Mouse (Mus musculus) MEL (cell line): ENCODE data around the gene Sowahb. TPM values are rescaled to one million over a fixed set of nuclear protein-coding genes. Genes with fewer than 3 reads are reported as not detected.

ENCODE experiments used
- DNase-seq: peaks from one replicate; pipeline ENCODE4 v3.0.0; 2011; ENCODE audit warnings: low read depth, low spot score
- H3K27ac ChIP-seq: 2 replicates; pipeline ENCODE4 v1.5.1; 2012; ENCODE audit warnings: low read depth, mild to moderate bottlenecking, control low read depth, low read length, moderate library complexity; ENCODE audit not compliant: control insufficient read depth
- H3K27me3 ChIP-seq, 2 experiments: fragments of 150-350 bp in 1 of 2; sonication (generic) in 1 of 2; 2 replicates each; pipeline ENCODE4 v1.6.1; 2012; ENCODE audit warnings: low read length in 2 of 2, mild to moderate bottlenecking in 2 of 2, improper control_type of control experiment in 1 of 2, moderate library complexity in 1 of 2; ENCODE audit not compliant: insufficient read depth in 2 of 2, control insufficient read depth in 1 of 2
- H3K36me3 ChIP-seq, 2 experiments: 2 replicates each; pipeline ENCODE4 v1.6.1; 2012 to 2014; ENCODE audit warnings: low read length in 2 of 2, improper control_type of control experiment in 1 of 2, inconsistent platforms in 1 of 2, mild to moderate bottlenecking in 1 of 2; ENCODE audit not compliant: insufficient read depth in 2 of 2, control insufficient read depth in 1 of 2
- H3K4me1 ChIP-seq, 2 experiments: fragments of 150-350 bp in 1 of 2; sonication (generic) in 1 of 2; 2 replicates each; pipeline ENCODE4 v1.6.1; 2012; ENCODE audit warnings: low read length in 2 of 2, improper control_type of control experiment in 1 of 2, mild to moderate bottlenecking in 1 of 2; ENCODE audit not compliant: insufficient read depth in 2 of 2, control insufficient read depth in 1 of 2
- H3K4me3 ChIP-seq, 2 experiments: fragments of 150-350 bp in 1 of 2; sonication (generic) in 1 of 2; 2 replicates each; pipeline ENCODE4 v1.5.1; 2012; ENCODE audit warnings: low read depth in 2 of 2, low read length in 2 of 2, mild to moderate bottlenecking in 2 of 2, moderate library complexity in 2 of 2, control low read depth in 1 of 2, improper control_type of control experiment in 1 of 2; ENCODE audit not compliant: control insufficient read depth in 1 of 2, insufficient read depth in 1 of 2
- H3K79me2 ChIP-seq: 2 replicates; pipeline ENCODE4 v1.6.1; 2012; ENCODE audit warnings: mild to moderate bottlenecking, low read length, moderate library complexity; ENCODE audit not compliant: control insufficient read depth, poor library complexity, insufficient read depth
- H3K9ac ChIP-seq: 2 replicates; pipeline ENCODE4 v1.6.1; 2012; ENCODE audit warnings: low read depth, mild to moderate bottlenecking, control low read depth, low read length, moderate library complexity; ENCODE audit not compliant: control insufficient read depth, poor library complexity, severe bottlenecking
- H3K9me3 ChIP-seq: fragments of 150-350 bp; sonication (generic); replicated peaks from 2 replicates; pipeline ENCODE4 v1.6.1; 2012; ENCODE audit warnings: mild to moderate bottlenecking, low read length, improper control_type of control experiment, moderate library complexity; ENCODE audit not compliant: insufficient read depth
- CHD2 ChIP-seq: IDR thresholded peaks from 2 replicates; pipeline ENCODE4 v1.6.1; 2011; ENCODE audit warnings: low read length, improper control_type of control experiment
- E2F4 ChIP-seq: IDR thresholded peaks from 2 replicates; pipeline ENCODE4 v1.6.1; 2011; ENCODE audit warnings: low read depth, low read length, improper control_type of control experiment, borderline replicate concordance
- EP300 ChIP-seq, 2 experiments: IDR thresholded peaks; 2 replicates each; pipeline ENCODE4 v1.6.1; 2011; ENCODE audit warnings: improper control_type of control experiment in 2 of 2, low read length in 2 of 2, low read depth in 1 of 2, mild to moderate bottlenecking in 1 of 2
- ETS1 ChIP-seq: IDR thresholded peaks from 2 replicates; pipeline ENCODE4 v1.6.1; 2012; ENCODE audit warnings: low read depth, mild to moderate bottlenecking, inconsistent platforms, low read length, improper control_type of control experiment, moderate library complexity
- GABPA ChIP-seq: IDR thresholded peaks from 2 replicates; pipeline ENCODE4 v1.6.1; 2012; ENCODE audit warnings: low read depth, mild to moderate bottlenecking, inconsistent platforms, low read length, improper control_type of control experiment, moderate library complexity
- GATA1 ChIP-seq: IDR thresholded peaks from 2 replicates; pipeline ENCODE4 v1.6.1; 2011; ENCODE audit warnings: low read depth, low read length, improper control_type of control experiment
- KAT2A ChIP-seq: conservative IDR thresholded peaks from 2 replicates; pipeline ENCODE4 v1.6.1; 2012; ENCODE audit warnings: low read depth, low read length, improper control_type of control experiment, inconsistent platforms
- MAFK ChIP-seq: IDR thresholded peaks from 2 replicates; pipeline ENCODE4 v1.6.1; 2011; ENCODE audit warnings: low read depth, mild to moderate bottlenecking, low read length, improper control_type of control experiment, borderline replicate concordance
- MAX ChIP-seq: IDR thresholded peaks from 2 replicates; pipeline ENCODE4 v1.6.1; 2011; ENCODE audit warnings: low read length, improper control_type of control experiment
- MAZ ChIP-seq: IDR thresholded peaks from 2 replicates; pipeline ENCODE4 v1.6.1; 2012; ENCODE audit warnings: low read depth, mild to moderate bottlenecking, inconsistent platforms, low read length, improper control_type of control experiment
- MEF2A ChIP-seq: IDR thresholded peaks from 2 replicates; pipeline ENCODE4 v1.6.1; 2014; ENCODE audit warnings: low read depth, mild to moderate bottlenecking, inconsistent platforms, low read length, improper control_type of control experiment; ENCODE audit not compliant: poor library complexity, insufficient replicate concordance, severe bottlenecking; ENCODE audit errors: extremely low read depth
- MYB ChIP-seq: IDR thresholded peaks from 2 replicates; pipeline ENCODE4 v1.6.1; 2011; ENCODE audit warnings: mild to moderate bottlenecking, low read depth, low read length, improper control_type of control experiment
- NELFE ChIP-seq: IDR thresholded peaks from 2 replicates; pipeline ENCODE4 v1.6.1; 2011; ENCODE audit warnings: low read depth, low read length, improper control_type of control experiment
- POLR2AphosphoS2 ChIP-seq: IDR thresholded peaks from 2 replicates; pipeline ENCODE4 v1.6.1; 2011; ENCODE audit warnings: low read length, improper control_type of control experiment
- POLR2AphosphoS5 ChIP-seq: IDR thresholded peaks from 2 replicates; pipeline ENCODE4 v1.6.1; 2012; ENCODE audit warnings: low read depth, borderline replicate concordance, mild to moderate bottlenecking, inconsistent platforms, low read length, moderate library complexity, mixed read lengths
- RAD21 ChIP-seq: IDR thresholded peaks from 2 replicates; pipeline ENCODE4 v1.6.1; 2011; ENCODE audit warnings: mild to moderate bottlenecking, low read depth, low read length, improper control_type of control experiment
- TBP ChIP-seq: IDR thresholded peaks from 2 replicates; pipeline ENCODE4 v1.8.0; 2011; ENCODE audit warnings: low read depth, low read length, improper control_type of control experiment
- TCF12 ChIP-seq: IDR thresholded peaks from 2 replicates; pipeline ENCODE4 v1.6.1; 2014; ENCODE audit warnings: low read depth, mild to moderate bottlenecking, inconsistent platforms, low read length, improper control_type of control experiment, moderate library complexity
- USF2 ChIP-seq, 2 experiments: IDR thresholded peaks; 2 replicates each; pipeline ENCODE4 v1.6.1; 2011 to 2012; ENCODE audit warnings: improper control_type of control experiment in 2 of 2, low read length in 2 of 2, borderline replicate concordance in 1 of 2, inconsistent platforms in 1 of 2, low read depth in 1 of 2, mild to moderate bottlenecking in 1 of 2; ENCODE audit not compliant: insufficient read depth in 1 of 2
- ZC3H11A ChIP-seq: IDR thresholded peaks from 2 replicates; pipeline ENCODE4 v1.6.1; 2012; ENCODE audit warnings: low read depth, mild to moderate bottlenecking, inconsistent platforms, low read length, improper control_type of control experiment
- ZMIZ1 ChIP-seq: IDR thresholded peaks from 2 replicates; pipeline ENCODE4 v1.6.1; 2012; ENCODE audit warnings: low read depth, mild to moderate bottlenecking, inconsistent platforms, low read length, improper control_type of control experiment, moderate library complexity
- polyA plus RNA-seq, 2 experiments: library from polyadenylated mRNA; stranded (reverse) in 1 of 2; unstranded in 1 of 2; fragments of >175 nt in 1 of 2; fragments of >200 nt in 1 of 2; gene quantifications; 2 replicates each; pipeline versions ENCODE4 v1.2.1 to v1.2.4; 2012; ENCODE audit warnings: low replicate concordance in 2 of 2, low read depth in 1 of 2; ENCODE audit not compliant: insufficient read length in 2 of 2, insufficient read depth in 1 of 2, missing spikeins in 1 of 2
- total RNA-seq: library from RNA; depleted of rRNA; stranded (reverse); fragments of 300-350 nt; gene quantifications from 2 replicates; pipeline ENCODE4 v1.2.3, GENCODE M21; 2012

Sowahb gene
- total and polyA plus RNA-seq, 3 experiments: not detected

- Histone ChIP-seq H3K27ac (no peak overlapping the region), H3K36me3 (no peaks in the 10 kb centered on the region), H3K4me3 (no peak overlapping the region), H3K9me3 (no peaks in the 10 kb centered on the region), H3K4me1 (no peaks in the 10 kb centered on the region), H3K27me3 (no peaks in the 10 kb centered on the region), H3K79me2 (no peaks in the 10 kb centered on the region), H3K9ac (no peak overlapping the region)
- no peak for DNase-seq
- TF ChIP-seq TBP (no peak), KAT2A (no peak), GABPA (no peak), RAD21 (no peak), MAZ (no peak), ZC3H11A (no peak), ZMIZ1 (no peak), GATA1 (no peak), USF2 (IDR thresholded peaks at IDR 0.05; ENCODE audit: borderline replicate concordance in 1 of 2, insufficient read depth in 1 of 2, low read depth in 1 of 2, low read length in 2 of 2) (no peak), POLR2AphosphoS2 (no peak), ETS1 (no peak), MYB (no peak), E2F4 (no peak), TCF12 (no peak), POLR2AphosphoS5 (no peak)
Measured at GRCm38 (mm10) chr5:93045371-93045714, 521 bp upstream of the Sowahb start.

DNA sequence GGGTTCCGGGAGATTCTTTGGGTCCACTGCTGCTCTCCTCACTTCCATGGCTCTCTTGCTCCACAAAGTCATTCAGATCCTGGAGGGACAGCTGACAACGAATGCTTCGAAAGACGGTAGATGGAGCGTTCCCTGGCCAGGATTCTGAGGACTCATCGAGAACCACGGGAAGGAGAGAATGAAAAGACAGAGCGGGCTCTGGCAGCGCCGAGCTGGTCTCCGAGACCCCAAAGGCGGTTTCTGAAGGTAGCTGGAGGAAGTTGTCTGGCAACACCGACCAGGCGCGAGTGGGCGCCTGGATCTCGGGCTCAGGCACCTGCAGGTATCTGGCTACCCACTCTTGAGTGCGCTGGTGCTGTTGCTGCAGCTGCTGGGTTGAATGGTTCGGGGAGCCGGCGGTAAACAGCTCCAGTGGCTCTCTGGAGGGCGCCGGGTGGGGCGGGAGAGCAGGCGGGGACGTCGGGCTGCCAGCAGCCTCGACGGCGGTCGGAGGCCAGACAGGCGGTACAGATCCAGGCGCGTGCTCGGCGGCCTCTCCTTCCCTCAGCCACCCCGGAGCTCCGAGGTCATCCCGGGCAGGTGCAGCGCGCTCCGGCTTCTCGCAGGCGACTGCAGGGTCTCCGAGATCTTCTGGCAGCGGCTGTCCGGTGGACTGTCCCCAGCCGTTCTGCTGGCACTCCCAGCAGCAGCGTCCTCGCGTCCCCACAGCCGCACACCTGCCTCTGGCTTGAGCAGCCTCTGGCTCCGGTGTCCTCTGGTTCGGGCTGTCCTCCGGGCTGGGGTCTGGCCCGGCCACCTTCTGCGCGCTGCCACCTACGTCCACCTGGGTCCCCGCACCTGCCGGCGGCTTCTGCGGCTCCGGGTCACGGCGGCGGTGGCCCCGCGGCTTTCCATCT is 886 bp downstream of the Sowahb start:
- no peak overlapping the region for H3K27ac ChIP-seq
- no peak for DNase-seq
- H3K36me3 ChIP-seq: no peaks in the 10 kb centered on the region
- TF ChIP-seq CHD2: no peak
- TF ChIP-seq POLR2AphosphoS5: no peak
- no peak for TF ChIP-seq MYB
- no peak for TF ChIP-seq MEF2A
- TF ChIP-seq EP300 (IDR thresholded peaks at IDR 0.05; ENCODE audit: low read depth in 1 of 2, low read length in 2 of 2): no peak
- TF ChIP-seq MAFK: no peak
- TF ChIP-seq ETS1: no peak
- TF ChIP-seq KAT2A: no peak
- no peak for TF ChIP-seq NELFE
- TF ChIP-seq MAX: no peak
- TF ChIP-seq GATA1: no peak
- no peaks in the 10 kb centered on the region for H3K9me3 ChIP-seq
- no peaks in the 10 kb centered on the region for H3K27me3 ChIP-seq
- H3K4me1 ChIP-seq: no peaks in the 10 kb centered on the region
- no peak overlapping the region for H3K4me3 ChIP-seq
- no peak overlapping the region for H3K9ac ChIP-seq
- no peaks in the 10 kb centered on the region for H3K79me2 ChIP-seq
